Mouse (Mus musculus) layer of hippocampus, postnatal 25 days (tissue): ENCODE results near the gene Inka1. TPM values are rescaled to one million over a fixed set of nuclear protein-coding genes. Genes with fewer than 3 reads are reported as not detected.

Experiments used
- DNase-seq, 2 experiments: peaks; one replicate each; pipeline ENCODE4 v3.0.0; 2022; ENCODE audit warnings: mixed read lengths in 2 of 2, low spot score in 1 of 2; ENCODE audit errors: extremely low spot score in 1 of 2
- total RNA-seq, 2 experiments: library from RNA; stranded (reverse); gene quantifications; 2 replicates each; pipeline ENCODE4 v1.2.3; 2021

Gene Inka1
- total RNA-seq, 2 experiments from 2014 or later: 12.0 to 13.6 TPM

DNA sequence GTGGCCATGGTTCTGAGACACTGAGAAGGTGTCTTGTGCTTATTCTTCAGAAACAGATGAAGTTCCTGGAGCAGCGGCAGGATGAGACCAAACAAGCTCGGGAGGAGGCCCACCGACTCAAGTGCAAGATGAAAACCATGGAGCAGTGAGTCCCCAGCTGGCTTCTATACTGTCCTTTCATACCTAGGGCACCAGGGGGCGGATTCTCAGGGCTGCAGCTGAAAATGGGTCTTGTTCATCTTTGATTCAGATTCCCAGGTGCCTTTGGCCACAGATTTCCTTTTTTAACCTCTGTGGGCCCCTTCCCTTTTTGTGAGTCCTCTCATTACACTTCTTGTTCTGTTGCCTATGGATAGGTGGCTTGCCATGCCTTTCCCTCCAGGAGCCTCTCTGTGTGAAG, 24.8 kb downstream of the Inka1 start:
- DNase-seq: no peak

DNA sequence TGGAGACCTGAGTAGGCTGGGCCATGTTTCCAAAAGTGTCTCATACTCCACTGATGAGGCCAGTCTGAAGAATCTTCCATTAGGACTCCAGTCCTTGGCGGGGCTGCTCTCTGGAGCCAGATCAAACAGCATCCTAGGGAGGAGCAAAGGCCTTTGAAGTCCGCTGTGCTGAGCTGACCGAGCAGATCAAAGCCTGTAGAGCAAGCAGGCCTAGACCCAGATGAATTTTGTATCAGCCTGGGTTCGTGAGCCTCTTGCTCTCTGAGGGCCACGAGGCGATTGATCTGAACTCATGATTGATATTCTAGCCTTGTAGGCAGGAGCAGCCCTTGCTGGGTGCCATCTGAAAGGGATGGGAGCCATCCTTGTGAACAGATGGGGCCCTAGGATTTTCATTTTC, 25.8 kb downstream of the Inka1 start:
- DNase-seq: no peak

DNA sequence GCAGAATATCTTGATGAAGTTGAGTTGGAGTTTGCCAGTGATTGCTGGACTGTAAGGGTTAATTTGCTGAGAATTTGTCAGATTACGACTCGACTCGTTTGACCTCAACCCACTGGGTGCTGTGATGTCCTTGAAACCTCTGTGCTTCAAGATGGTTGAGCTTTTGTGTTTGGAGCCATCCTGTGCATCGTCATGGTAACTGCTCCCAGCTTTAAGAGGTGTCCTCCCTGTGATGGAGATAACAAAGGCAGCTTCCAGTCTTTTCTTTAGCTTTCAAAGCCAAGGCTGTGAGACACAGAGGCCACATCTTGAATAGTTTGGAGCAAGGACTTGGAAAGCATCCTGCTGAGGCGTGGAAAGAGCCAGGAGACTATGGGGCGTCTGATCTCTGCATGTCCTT, 28.5 kb downstream of the Inka1 start:
- DNase-seq: no peak

DNA sequence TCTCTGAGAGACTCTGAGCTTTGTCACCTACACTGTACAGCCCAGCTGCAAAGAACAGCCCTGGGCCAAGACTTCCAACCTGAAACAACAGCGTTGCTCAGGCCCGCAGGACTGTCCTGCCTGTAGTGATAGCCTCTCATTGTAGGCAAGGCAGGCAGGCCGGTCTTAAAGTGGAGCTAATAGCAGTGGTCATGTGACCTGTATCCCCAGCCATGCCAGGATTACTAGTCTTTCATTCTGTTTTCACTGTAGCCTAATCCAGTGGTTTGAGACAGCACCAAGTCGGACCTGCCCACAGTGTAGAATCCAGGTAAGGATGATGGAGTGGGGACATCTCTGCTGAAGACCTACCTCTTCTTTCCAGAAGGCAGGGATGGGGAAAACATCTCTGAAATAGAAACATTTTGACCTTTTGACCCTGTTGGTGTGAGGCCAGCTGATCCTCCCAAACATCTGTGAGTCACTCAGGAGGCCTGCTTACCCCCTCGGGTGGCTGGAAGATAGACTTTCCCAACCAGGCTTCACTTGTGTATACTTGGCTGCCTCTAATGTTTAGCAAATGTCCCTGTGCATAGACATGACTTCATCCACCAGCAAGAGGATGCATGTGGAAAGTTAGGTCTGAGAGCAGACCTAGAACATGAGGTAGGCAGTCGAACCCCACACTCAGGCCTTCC, 29.9 kb downstream of the Inka1 start:
- no peak for DNase-seq

DNA sequence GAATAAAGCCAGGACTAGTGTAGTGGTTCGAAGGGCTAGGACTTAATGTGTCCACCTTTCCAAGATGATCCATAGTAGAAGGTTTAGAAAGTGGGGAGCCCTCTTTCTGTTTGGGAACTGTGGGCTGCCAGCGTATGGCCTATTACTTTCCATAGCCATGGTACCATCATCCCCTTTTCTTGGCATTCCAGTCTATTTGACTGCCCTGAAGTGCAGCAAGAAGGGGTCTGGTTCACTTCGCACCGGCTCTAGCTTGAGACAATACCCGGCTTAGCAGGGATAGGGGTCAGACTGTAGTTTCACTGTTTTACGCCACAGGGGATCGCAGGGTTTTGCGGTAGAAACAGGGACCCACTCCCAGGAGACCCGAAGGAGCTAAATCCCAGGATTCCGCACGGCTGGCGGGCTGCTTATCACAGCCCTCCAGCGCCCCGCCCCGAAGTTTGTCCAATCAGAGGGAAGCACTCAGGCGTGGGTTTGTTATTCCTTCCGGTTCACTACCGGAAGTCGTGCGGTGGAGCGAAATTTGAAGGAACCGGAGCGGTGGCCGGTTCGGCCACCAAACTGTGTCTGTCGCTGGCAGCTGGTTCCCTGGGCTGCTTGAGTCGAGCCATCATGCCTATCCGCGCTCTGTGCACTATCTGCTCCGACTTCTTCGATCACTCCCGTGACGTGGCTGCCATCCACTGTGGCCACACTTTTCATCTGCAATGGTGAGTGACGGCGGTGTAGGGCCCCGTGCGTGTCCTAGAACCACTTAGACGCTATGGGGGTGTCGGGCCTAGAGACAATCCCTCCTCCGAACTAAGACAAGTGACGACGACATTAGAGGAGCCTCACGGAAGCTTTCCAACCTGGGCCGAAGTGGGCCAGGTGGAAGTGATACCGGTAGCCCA, 35.0 kb downstream of the Inka1 start:
- DNase-seq: peak; percentile 74 to 89

DNA sequence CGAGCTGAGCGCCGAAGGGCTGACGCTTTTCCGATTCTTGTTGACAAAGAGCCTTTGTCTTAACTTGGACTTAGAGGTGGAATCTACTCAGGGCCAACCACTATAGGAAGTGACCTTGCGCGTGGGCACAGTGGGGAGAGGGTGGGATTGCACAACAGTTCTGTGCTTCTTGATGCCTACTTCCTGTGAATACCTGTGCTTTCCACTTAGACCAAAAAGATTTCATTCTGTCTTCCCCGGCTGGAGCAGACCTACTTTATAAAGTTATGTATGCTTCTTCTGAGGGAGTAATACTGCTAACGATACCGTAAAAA, 35.8 kb downstream of the Inka1 start, which contains the start of gene Traip:
Traip (plus strand) TSS at position 215 of the 314 bp plus-strand sequence.
- no peak for DNase-seq

DNA sequence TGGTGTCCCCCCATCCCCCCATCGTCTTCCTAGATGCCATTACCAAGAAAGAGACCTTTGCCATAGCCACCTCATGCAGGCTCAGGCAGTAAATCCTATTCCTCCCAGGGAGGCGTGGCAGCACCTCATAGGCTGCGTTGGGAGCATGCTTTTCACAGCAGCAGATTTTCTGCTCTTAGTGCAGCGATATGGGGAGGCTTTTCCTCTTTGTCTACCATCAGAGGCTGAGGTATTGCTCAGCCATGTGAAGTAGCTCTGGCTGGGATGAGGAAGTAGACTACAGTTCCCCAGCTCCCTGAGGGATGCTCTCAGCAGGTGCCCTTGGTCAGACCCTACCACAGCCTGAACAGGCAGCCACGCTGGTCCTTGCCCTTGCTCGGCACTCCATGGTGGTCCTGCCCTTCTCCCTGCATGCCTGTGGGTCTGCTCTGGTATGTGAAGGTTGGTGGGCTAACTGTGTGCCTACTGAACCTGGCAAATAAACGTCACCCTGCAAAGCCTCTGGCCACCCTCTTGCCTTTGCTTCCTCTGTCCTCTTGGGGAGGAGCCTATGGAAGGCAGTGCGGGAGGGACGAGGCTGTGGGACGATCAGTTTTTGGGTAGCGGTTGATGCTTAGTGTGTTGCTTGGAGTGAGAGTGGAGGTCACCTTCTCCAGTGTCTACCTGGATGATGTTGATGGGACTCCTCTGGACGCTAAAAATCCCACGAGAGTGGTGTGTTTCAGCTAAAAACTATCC, 36.3 kb downstream of the Inka1 start:
- DNase-seq: no peak

DNA sequence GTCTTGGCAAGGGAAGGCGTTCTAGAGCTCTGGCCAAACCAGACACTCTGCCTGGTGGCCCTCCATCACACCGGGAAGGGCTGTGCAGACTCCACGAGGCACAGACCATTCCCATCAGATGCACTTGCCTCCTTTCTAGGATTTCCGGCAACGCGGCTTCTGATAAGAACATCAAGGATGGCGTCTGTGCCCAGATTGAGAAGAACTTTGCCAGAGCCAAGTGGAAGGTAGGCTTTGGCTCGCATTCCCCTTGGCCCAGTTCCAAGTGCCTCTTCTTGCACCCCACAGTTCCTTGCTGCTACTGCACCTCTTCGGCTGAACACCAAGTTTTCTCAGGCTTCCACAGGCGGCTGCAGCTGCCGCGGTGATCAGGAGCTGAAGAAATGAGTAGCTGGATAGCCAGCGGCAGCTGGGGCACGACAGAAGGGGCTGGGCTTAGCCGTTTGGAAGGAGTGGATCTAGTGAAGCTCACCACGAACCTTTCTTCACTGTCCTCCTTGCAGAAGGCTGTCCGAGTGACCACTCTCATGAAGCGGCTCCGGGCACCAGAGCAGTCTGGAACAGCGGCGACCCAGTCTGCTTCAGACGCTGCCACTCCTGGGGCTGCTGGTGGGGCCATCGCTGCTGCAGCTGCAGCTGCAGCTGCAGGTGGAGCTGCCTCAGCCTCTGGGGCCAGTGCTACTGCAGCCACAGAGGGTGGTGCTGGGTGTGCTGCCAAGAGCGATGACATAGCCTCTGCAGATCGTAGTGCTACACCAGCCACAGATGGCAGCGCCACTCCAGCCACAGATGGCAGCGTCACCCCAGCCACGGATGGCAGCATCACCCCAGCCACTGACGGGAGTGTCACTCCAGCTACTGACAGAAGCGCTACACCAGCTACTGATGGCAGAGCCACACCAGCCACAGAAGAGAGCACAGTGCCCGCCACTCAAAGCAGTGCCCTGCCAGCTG, 38.2 kb downstream of the Inka1 start:
- DNase-seq: no peak

DNA sequence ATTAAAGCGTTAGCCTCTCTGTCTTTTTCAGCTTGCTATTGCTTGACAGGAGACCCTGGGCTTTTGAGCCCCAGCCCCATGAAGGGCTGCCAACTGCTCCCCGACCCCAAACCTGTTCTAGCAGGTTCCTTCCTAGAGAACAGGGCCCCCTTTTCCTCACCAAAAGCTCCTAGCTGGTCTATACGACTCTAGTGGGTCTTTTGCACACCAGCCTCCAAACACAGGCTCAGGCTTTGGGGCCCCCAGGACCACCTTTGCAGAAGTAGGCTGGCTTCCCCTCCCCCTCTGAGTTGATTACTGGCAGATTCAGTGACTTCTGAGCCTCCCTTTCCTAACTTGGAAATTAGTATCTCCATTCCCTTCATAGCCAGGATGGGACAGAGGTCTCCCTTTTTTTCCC, 48.8 kb downstream of the Inka1 start:
- no peak for DNase-seq

DNA sequence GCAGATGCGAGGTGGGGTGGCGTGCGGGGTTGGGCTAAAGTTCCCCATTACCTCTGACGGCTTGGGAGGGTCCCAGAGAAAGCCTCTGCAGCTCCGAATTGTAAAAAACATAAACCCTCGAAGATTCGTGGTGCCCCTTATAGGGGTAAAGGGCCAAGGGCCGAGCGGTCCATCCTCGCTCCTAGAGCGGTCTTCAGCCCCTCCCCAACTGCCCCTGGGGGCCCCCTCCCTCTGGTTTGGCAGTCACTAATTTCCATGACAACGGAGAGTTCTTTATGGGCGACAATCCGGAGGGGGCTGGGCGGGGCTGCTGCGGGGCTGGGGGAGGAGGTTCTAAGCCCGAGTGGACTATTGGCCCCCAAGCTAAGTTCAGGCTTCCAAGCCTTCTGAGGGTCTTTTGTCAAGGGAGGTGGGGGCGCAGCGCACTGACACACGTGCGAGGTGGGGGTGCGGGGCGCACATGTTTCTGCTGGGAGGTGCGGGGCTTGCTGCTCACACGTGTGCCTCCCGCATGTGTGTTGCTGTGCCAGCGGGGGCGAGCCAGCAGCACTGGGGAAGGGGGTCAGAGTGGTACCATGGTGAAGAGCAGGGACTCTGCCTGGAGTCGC, 49.4 kb downstream of the Inka1 start:
- peak in 1 of 2 experiments; percentile 45 for DNase-seq

DNA sequence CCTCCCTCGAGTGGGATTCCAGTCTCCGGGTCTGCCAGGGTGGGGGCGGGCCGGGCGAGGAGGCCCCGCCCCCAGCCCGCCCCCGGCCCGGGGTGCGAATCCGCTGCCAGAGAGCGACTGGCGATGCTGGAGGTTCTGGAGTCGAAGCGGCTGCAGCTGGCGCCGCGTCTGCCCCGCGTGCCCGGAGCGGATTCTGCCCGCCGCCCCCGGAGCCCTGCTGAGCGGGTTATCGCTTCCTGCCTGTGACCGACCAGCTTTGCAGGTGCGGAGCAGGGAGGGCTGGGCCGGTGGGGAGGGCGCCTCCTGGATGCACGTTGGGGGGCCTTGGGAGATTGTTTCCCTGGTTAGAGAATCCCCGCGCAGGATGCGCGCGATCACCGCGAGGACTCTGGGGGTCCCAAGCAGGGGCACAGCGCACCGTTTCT, 49.9 kb downstream of the Inka1 start:
- DNase-seq: peak in 1 of 2 experiments; percentile 56

DNA sequence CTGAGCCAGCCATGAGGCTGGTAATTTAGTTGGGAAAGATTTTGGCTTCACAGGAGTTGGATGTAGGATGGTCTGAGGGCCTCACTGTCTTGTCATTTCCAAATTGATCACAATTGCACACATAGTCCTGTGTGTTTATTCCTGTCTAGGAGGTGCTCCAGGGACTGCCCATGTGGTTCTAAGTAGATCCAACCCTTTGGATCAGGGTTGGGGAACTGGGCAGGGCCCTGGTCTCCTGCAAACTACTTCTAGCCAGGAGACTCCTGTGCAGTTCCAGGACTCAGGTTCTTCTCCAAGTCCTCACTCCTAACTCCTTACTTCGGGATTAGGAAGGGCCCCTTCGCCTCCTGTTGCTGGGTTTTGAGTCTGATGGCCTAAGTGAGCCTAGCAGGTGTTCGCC, 50.3 kb downstream of the Inka1 start, which contains the start of gene Camkv:
Camkv (plus strand) TSS at position 301 of the 400 bp plus-strand sequence.
- DNase-seq: no peak

Other genes with a start within 250 kb of the Inka1 start
- 100 to 1,000 TPM; 117 to 159 TPM for gene Rbm5, start 214.9 kb downstream of the Inka1 start, total RNA-seq
- gene Rbm6, start 112.6 kb downstream of the Inka1 start, total RNA-seq: 10 to 100 TPM; 52.3 to 59.6 TPM
- gene Mon1a, start 97.7 kb downstream of the Inka1 start, total RNA-seq: 10 to 100 TPM; 24.4 to 25.1 TPM
- gene Mst1r, start 79.0 kb downstream of the Inka1 start, total RNA-seq: 1 to 10 TPM; 1.6 to 2.6 TPM
- not detected for gene Actl11, start 57.4 kb downstream of the Inka1 start, total RNA-seq
- 100 to 1,000 TPM; 509 to 559 TPM for gene Camkv, start 50.2 kb downstream of the Inka1 start, total RNA-seq
- gene Traip, start 35.7 kb downstream of the Inka1 start, total RNA-seq: 10 to 100 TPM; 17.2 to 19.1 TPM
- gene Uba7, start 10.4 kb downstream of the Inka1 start, total RNA-seq: 1 to 10 TPM; 3.8 to 5.2 TPM
- gene Gm20661, start 2.8 kb downstream of the Inka1 start, total RNA-seq: 1 to 10 TPM; 1.0 to 1.4 TPM
- gene Cdhr4, start 6.6 kb upstream of the Inka1 start, total RNA-seq: 1 to 10 TPM; 3.3 to 5.3 TPM
- gene Gm20662, start 10.5 kb upstream of the Inka1 start, total RNA-seq: 1 to 10 TPM in 1 of 2 experiments, not detected in 1; 3.5 TPM
- 100 to 1,000 TPM; 220 to 228 TPM for gene Ip6k1, start 16.6 kb upstream of the Inka1 start, total RNA-seq
- 10 to 100 TPM; 14.5 to 17.2 TPM for gene Gmppb, start 63.4 kb upstream of the Inka1 start, total RNA-seq
- 1 to 10 TPM; 2.0 to 2.2 TPM for gene Amigo3, start 67.3 kb upstream of the Inka1 start, total RNA-seq
- not detected for gene Mst1, start 94.6 kb upstream of the Inka1 start, total RNA-seq
- 10 to 100 TPM; 95.1 to 97.3 TPM for gene Rnf123, start 97.5 kb upstream of the Inka1 start, total RNA-seq
- gene Apeh, start 108.7 kb upstream of the Inka1 start, total RNA-seq: 10 to 100 TPM; 32.0 to 32.7 TPM
- 100 to 1,000 TPM; 190 to 242 TPM for gene Bsn, start 204.5 kb upstream of the Inka1 start, total RNA-seq